Mouse (Mus musculus) embryo, embryonic 10.5 days (tissue): ENCODE data around the gene Sugt1.

Experiments used
- DNase-seq: peaks from one replicate; pipeline ENCODE4 v3.0.0-alpha.2; 2015; ENCODE audit warnings: low spot score

The Sugt1 gene

GRCm38 (mm10) chr14:79607352-79607751, 19.9 kb downstream of the Sugt1 start:
- no peak for DNase-seq

- no peak for DNase-seq
Observed at GRCm38 (mm10) chr14:79608286-79608685, 20.8 kb downstream of the Sugt1 start.

GRCm38 (mm10) chr14:79617121-79617828, 29.8 kb downstream of the Sugt1 start:
- peak; percentile 39 for DNase-seq

GRCm38 (mm10) chr14:79619802-79620201, 32.3 kb downstream of the Sugt1 start:
- DNase-seq, result no peak

- no peak for DNase-seq
Observed at GRCm38 (mm10) chr14:79621143-79621542, 33.7 kb downstream of the Sugt1 start.

GRCm38 (mm10) chr14:79632330-79632729, 44.8 kb downstream of the Sugt1 start:
- DNase-seq, result no peak

- no peak for DNase-seq
Observed at GRCm38 (mm10) chr14:79633196-79633595, 45.7 kb downstream of the Sugt1 start.

GRCm38 (mm10) chr14:79636814-79637213, 49.3 kb downstream of the Sugt1 start:
- no peak for DNase-seq

- no peak for DNase-seq
Observed at GRCm38 (mm10) chr14:79642063-79642462, 54.6 kb downstream of the Sugt1 start.

GRCm38 (mm10) chr14:79645378-79645777, 57.9 kb downstream of the Sugt1 start:
- no peak for DNase-seq

- no peak for DNase-seq
Observed at GRCm38 (mm10) chr14:79649680-79650079, 62.2 kb downstream of the Sugt1 start.

GRCm38 (mm10) chr14:79652654-79653053, 65.2 kb downstream of the Sugt1 start:
- no peak for DNase-seq

- no peak for DNase-seq
Observed at GRCm38 (mm10) chr14:79658286-79658685, 70.8 kb downstream of the Sugt1 start.

GRCm38 (mm10) chr14:79658748-79659508, 71.4 kb downstream of the Sugt1 start:
- no peak for DNase-seq

- DNase-seq, result no peak
Observed at GRCm38 (mm10) chr14:79660467-79660866, 73.0 kb downstream of the Sugt1 start.

GRCm38 (mm10) chr14:79661005-79661917, 73.8 kb downstream of the Sugt1 start:
- DNase-seq, result peak; percentile 72

- DNase-seq, result no peak
Observed at GRCm38 (mm10) chr14:79662001-79662400, 74.5 kb downstream of the Sugt1 start, which contains the start of gene Cnmd. Gene Cnmd, minus strand, starts transcription at chr14:79662170.

GRCm38 (mm10) chr14:79671008-79671407, 83.5 kb downstream of the Sugt1 start:
- no peak for DNase-seq

GRCm38 (mm10) chr14:79672567-79672966, 85.1 kb downstream of the Sugt1 start:
- DNase-seq, result no peak

GRCm38 (mm10) chr14:79673083-79674013, 85.9 kb downstream of the Sugt1 start:
- peak; percentile 71 for DNase-seq

- peak; percentile 69 for DNase-seq
Observed at GRCm38 (mm10) chr14:79677108-79677753, 89.7 kb downstream of the Sugt1 start.
